Mouse (Mus musculus) MEL (cell line): ENCODE data around the gene Ccnb2. TPM values are rescaled to one million over a fixed set of nuclear protein-coding genes. Genes with fewer than 3 reads are reported as not detected.

Source experiments
- DNase-seq: peaks from one replicate; pipeline ENCODE4 v3.0.0; 2011; ENCODE audit warnings: low read depth, low spot score
- H3K27ac ChIP-seq: 2 replicates; pipeline ENCODE4 v1.5.1; 2012; ENCODE audit warnings: low read depth, mild to moderate bottlenecking, control low read depth, low read length, moderate library complexity; ENCODE audit not compliant: control insufficient read depth
- H3K27me3 ChIP-seq, 2 experiments: fragments of 150-350 bp in 1 of 2; sonication (generic) in 1 of 2; 2 replicates each; pipeline ENCODE4 v1.6.1; 2012; ENCODE audit warnings: low read length in 2 of 2, mild to moderate bottlenecking in 2 of 2, improper control_type of control experiment in 1 of 2, moderate library complexity in 1 of 2; ENCODE audit not compliant: insufficient read depth in 2 of 2, control insufficient read depth in 1 of 2
- H3K36me3 ChIP-seq, 2 experiments: 2 replicates each; pipeline ENCODE4 v1.6.1; 2012 to 2014; ENCODE audit warnings: low read length in 2 of 2, improper control_type of control experiment in 1 of 2, inconsistent platforms in 1 of 2, mild to moderate bottlenecking in 1 of 2; ENCODE audit not compliant: insufficient read depth in 2 of 2, control insufficient read depth in 1 of 2
- H3K4me1 ChIP-seq, 2 experiments: fragments of 150-350 bp in 1 of 2; sonication (generic) in 1 of 2; 2 replicates each; pipeline ENCODE4 v1.6.1; 2012; ENCODE audit warnings: low read length in 2 of 2, improper control_type of control experiment in 1 of 2, mild to moderate bottlenecking in 1 of 2; ENCODE audit not compliant: insufficient read depth in 2 of 2, control insufficient read depth in 1 of 2
- H3K4me3 ChIP-seq, 2 experiments: fragments of 150-350 bp in 1 of 2; sonication (generic) in 1 of 2; 2 replicates each; pipeline ENCODE4 v1.5.1; 2012; ENCODE audit warnings: low read depth in 2 of 2, low read length in 2 of 2, mild to moderate bottlenecking in 2 of 2, moderate library complexity in 2 of 2, control low read depth in 1 of 2, improper control_type of control experiment in 1 of 2; ENCODE audit not compliant: control insufficient read depth in 1 of 2, insufficient read depth in 1 of 2
- H3K79me2 ChIP-seq: 2 replicates; pipeline ENCODE4 v1.6.1; 2012; ENCODE audit warnings: mild to moderate bottlenecking, low read length, moderate library complexity; ENCODE audit not compliant: control insufficient read depth, poor library complexity, insufficient read depth
- H3K9ac ChIP-seq: 2 replicates; pipeline ENCODE4 v1.6.1; 2012; ENCODE audit warnings: low read depth, mild to moderate bottlenecking, control low read depth, low read length, moderate library complexity; ENCODE audit not compliant: control insufficient read depth, poor library complexity, severe bottlenecking
- H3K9me3 ChIP-seq: fragments of 150-350 bp; sonication (generic); replicated peaks from 2 replicates; pipeline ENCODE4 v1.6.1; 2012; ENCODE audit warnings: mild to moderate bottlenecking, low read length, improper control_type of control experiment, moderate library complexity; ENCODE audit not compliant: insufficient read depth
- BHLHE40 ChIP-seq: IDR thresholded peaks from 2 replicates; pipeline ENCODE4 v1.6.1; 2012; ENCODE audit warnings: low read depth, mild to moderate bottlenecking, inconsistent platforms, low read length, improper control_type of control experiment, borderline replicate concordance
- CHD1 ChIP-seq: IDR thresholded peaks from 2 replicates; pipeline ENCODE4 v1.6.1; 2012; ENCODE audit warnings: low read depth, mild to moderate bottlenecking, inconsistent platforms, low read length, improper control_type of control experiment
- CHD2 ChIP-seq: IDR thresholded peaks from 2 replicates; pipeline ENCODE4 v1.6.1; 2011; ENCODE audit warnings: low read length, improper control_type of control experiment
- CTCF ChIP-seq, 3 experiments: IDR thresholded peaks in 2 of 3; conservative IDR thresholded peaks in 1 of 3; 2 replicates each; pipeline ENCODE4 v1.5.1; 2011 to 2012; ENCODE audit warnings: low read length in 3 of 3, low read depth in 2 of 3, mild to moderate bottlenecking in 2 of 3, improper control_type of control experiment in 1 of 3, inconsistent platforms in 1 of 3, mixed read lengths in 1 of 3, moderate library complexity in 1 of 3; ENCODE audit not compliant: control insufficient read depth in 1 of 3, insufficient read depth in 1 of 3, poor library complexity in 1 of 3, severe bottlenecking in 1 of 3
- E2F4 ChIP-seq: IDR thresholded peaks from 2 replicates; pipeline ENCODE4 v1.6.1; 2011; ENCODE audit warnings: low read depth, low read length, improper control_type of control experiment, borderline replicate concordance
- EP300 ChIP-seq, 2 experiments: IDR thresholded peaks; 2 replicates each; pipeline ENCODE4 v1.6.1; 2011; ENCODE audit warnings: improper control_type of control experiment in 2 of 2, low read length in 2 of 2, low read depth in 1 of 2, mild to moderate bottlenecking in 1 of 2
- GABPA ChIP-seq: IDR thresholded peaks from 2 replicates; pipeline ENCODE4 v1.6.1; 2012; ENCODE audit warnings: low read depth, mild to moderate bottlenecking, inconsistent platforms, low read length, improper control_type of control experiment, moderate library complexity
- GATA1 ChIP-seq: IDR thresholded peaks from 2 replicates; pipeline ENCODE4 v1.6.1; 2011; ENCODE audit warnings: low read depth, low read length, improper control_type of control experiment
- HCFC1 ChIP-seq: IDR thresholded peaks from 2 replicates; pipeline ENCODE4 v1.6.1; 2012; ENCODE audit warnings: low read depth, mild to moderate bottlenecking, inconsistent platforms, low read length, improper control_type of control experiment, moderate library complexity
- JUND ChIP-seq: IDR thresholded peaks from 2 replicates; pipeline ENCODE4 v1.6.1; 2011; ENCODE audit warnings: low read depth, mild to moderate bottlenecking, improper control_type of control experiment, low read length
- KAT2A ChIP-seq: conservative IDR thresholded peaks from 2 replicates; pipeline ENCODE4 v1.6.1; 2012; ENCODE audit warnings: low read depth, low read length, improper control_type of control experiment, inconsistent platforms
- MAFK ChIP-seq: IDR thresholded peaks from 2 replicates; pipeline ENCODE4 v1.6.1; 2011; ENCODE audit warnings: low read depth, mild to moderate bottlenecking, low read length, improper control_type of control experiment, borderline replicate concordance
- MAX ChIP-seq: IDR thresholded peaks from 2 replicates; pipeline ENCODE4 v1.6.1; 2011; ENCODE audit warnings: low read length, improper control_type of control experiment
- MAZ ChIP-seq: IDR thresholded peaks from 2 replicates; pipeline ENCODE4 v1.6.1; 2012; ENCODE audit warnings: low read depth, mild to moderate bottlenecking, inconsistent platforms, low read length, improper control_type of control experiment
- MXI1 ChIP-seq: IDR thresholded peaks from 2 replicates; pipeline ENCODE4 v1.6.1; 2011; ENCODE audit warnings: mild to moderate bottlenecking, low read depth, low read length, improper control_type of control experiment
- MYB ChIP-seq: IDR thresholded peaks from 2 replicates; pipeline ENCODE4 v1.6.1; 2011; ENCODE audit warnings: mild to moderate bottlenecking, low read depth, low read length, improper control_type of control experiment
- NELFE ChIP-seq: IDR thresholded peaks from 2 replicates; pipeline ENCODE4 v1.6.1; 2011; ENCODE audit warnings: low read depth, low read length, improper control_type of control experiment
- NRF1 ChIP-seq: IDR thresholded peaks from 2 replicates; pipeline ENCODE4 v1.6.1; 2014; ENCODE audit warnings: low read depth, mild to moderate bottlenecking, inconsistent platforms, low read length, improper control_type of control experiment, moderate library complexity; ENCODE audit not compliant: poor library complexity, insufficient read depth, severe bottlenecking
- SMC3 ChIP-seq: IDR thresholded peaks from 2 replicates; pipeline ENCODE4 v1.6.1; 2011; ENCODE audit warnings: low read depth, low read length, improper control_type of control experiment
- TAL1 ChIP-seq: IDR thresholded peaks from 2 replicates; pipeline ENCODE4 v1.6.1; 2012; ENCODE audit warnings: mild to moderate bottlenecking, inconsistent platforms, low read length, moderate library complexity, mixed read lengths
- TBP ChIP-seq: IDR thresholded peaks from 2 replicates; pipeline ENCODE4 v1.8.0; 2011; ENCODE audit warnings: low read depth, low read length, improper control_type of control experiment
- TCF12 ChIP-seq: IDR thresholded peaks from 2 replicates; pipeline ENCODE4 v1.6.1; 2014; ENCODE audit warnings: low read depth, mild to moderate bottlenecking, inconsistent platforms, low read length, improper control_type of control experiment, moderate library complexity
- UBTF ChIP-seq: IDR thresholded peaks from 2 replicates; pipeline ENCODE4 v1.6.1; 2012; ENCODE audit warnings: low read depth, mild to moderate bottlenecking, inconsistent platforms, low read length, improper control_type of control experiment, moderate library complexity, borderline replicate concordance; ENCODE audit not compliant: insufficient read depth
- USF1 ChIP-seq: IDR thresholded peaks from 2 replicates; pipeline ENCODE4 v1.6.1; 2014; ENCODE audit warnings: low read depth, mild to moderate bottlenecking, inconsistent platforms, low read length, improper control_type of control experiment, moderate library complexity
- ZC3H11A ChIP-seq: IDR thresholded peaks from 2 replicates; pipeline ENCODE4 v1.6.1; 2012; ENCODE audit warnings: low read depth, mild to moderate bottlenecking, inconsistent platforms, low read length, improper control_type of control experiment
- ZMIZ1 ChIP-seq: IDR thresholded peaks from 2 replicates; pipeline ENCODE4 v1.6.1; 2012; ENCODE audit warnings: low read depth, mild to moderate bottlenecking, inconsistent platforms, low read length, improper control_type of control experiment, moderate library complexity
- polyA plus RNA-seq, 2 experiments: library from polyadenylated mRNA; stranded (reverse) in 1 of 2; unstranded in 1 of 2; fragments of >175 nt in 1 of 2; fragments of >200 nt in 1 of 2; gene quantifications; 2 replicates each; pipeline versions ENCODE4 v1.2.1 to v1.2.4; 2012; ENCODE audit warnings: low replicate concordance in 2 of 2, low read depth in 1 of 2; ENCODE audit not compliant: insufficient read length in 2 of 2, insufficient read depth in 1 of 2, missing spikeins in 1 of 2
- total RNA-seq: library from RNA; depleted of rRNA; stranded (reverse); fragments of 300-350 nt; gene quantifications from 2 replicates; pipeline ENCODE4 v1.2.3, GENCODE M21; 2012

The Ccnb2 gene
- total and polyA plus RNA-seq, 3 experiments, result 86.5 to 128 (median 97.0) TPM

DNA sequence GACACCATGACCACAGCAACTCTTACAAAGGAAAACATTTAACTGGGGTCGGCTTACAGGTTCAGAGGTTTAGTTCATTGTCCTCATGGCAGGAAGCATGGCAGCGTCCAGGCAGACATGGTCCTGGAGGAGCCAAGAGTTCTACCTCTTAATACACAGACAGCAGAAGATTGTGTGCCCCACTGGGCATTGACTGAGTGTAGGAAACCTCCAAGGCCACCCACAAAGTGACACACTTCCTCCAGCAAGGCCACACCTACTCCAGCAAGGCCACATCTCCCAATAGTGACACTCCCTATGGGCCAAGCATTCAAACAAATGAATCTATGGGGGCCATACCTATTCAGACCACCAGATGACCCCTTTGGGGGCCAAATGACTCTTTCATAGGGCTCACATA is 25.3 kb downstream of the Ccnb2 start:
- Histone ChIP-seq H3K9me3 (no peaks in the 10 kb centered on the region), H3K9ac (no peak overlapping the region), H3K27ac (no peak overlapping the region), H3K27me3 (no peaks in the 10 kb centered on the region), H3K36me3 (peaks cover 0 to 10% of the 10 kb centered on the region in 2 experiments; a peak in 3 of 4 replicates), H3K4me3 (no peak overlapping the region), H3K4me1 (peaks cover 0 to 7% of the 10 kb centered on the region in 2 experiments; a peak in 2 of 4 replicates), H3K79me2 (no peaks in the 10 kb centered on the region)
- no peak for DNase-seq
- no peak for TF ChIP-seq MAX
- TF ChIP-seq CHD1, result no peak
- no peak for TF ChIP-seq NELFE
- TF ChIP-seq KAT2A, result no peak
- no peak for TF ChIP-seq BHLHE40
- TF ChIP-seq MYB, result no peak
- no peak for TF ChIP-seq MAZ
- TF ChIP-seq UBTF, result no peak
- TF ChIP-seq ZC3H11A, result no peak
- TF ChIP-seq JUND, result no peak

DNA sequence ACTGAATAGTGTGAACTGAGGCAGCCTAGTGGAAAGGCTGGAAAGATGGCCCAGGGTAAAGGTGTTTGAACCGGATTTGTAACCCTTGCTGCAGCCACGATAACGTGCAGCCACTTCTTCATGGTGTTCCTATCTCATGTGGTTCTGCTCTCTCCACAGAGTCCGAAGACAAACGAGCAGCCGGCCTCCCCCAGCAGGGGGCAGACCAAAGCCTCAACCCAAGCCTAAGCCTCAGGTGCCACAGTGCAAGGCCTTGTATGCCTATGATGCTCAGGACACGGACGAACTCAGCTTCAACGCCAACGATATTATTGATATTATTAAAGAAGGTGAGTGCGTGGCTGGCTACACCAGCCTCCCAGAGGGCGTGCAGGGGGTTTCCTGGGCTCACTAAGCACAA is 25.7 kb downstream of the Ccnb2 start:
- H3K9me3 ChIP-seq, result no peaks in the 10 kb centered on the region
- TF ChIP-seq CTCF (IDR thresholded peaks at IDR 0.05 in 2 of 3, conservative IDR thresholded peaks at IDR 0.05 in 1 of 3; ENCODE audit: control insufficient read depth in 1 of 3, insufficient read depth in 1 of 3, low read depth in 2 of 3, low read length in 3 of 3, poor library complexity in 1 of 3, severe bottlenecking in 1 of 3) (peak; percentile 34 to 69 (median 45); a peak in 5 of 6 replicates), USF1 (no peak), TBP (no peak), CHD1 (no peak), NRF1 (no peak), GABPA (no peak), MXI1 (no peak), CHD2 (no peak), HCFC1 (no peak), TCF12 (no peak), EP300 (IDR thresholded peaks at IDR 0.05; ENCODE audit: low read depth in 1 of 2, low read length in 2 of 2) (no peak), E2F4 (no peak), TAL1 (no peak), MAFK (no peak), ZC3H11A (no peak), ZMIZ1 (no peak), GATA1 (no peak), SMC3 (peak; percentile 46)
- H3K27me3 ChIP-seq, result no peaks in the 10 kb centered on the region
- no peak overlapping the region for H3K27ac ChIP-seq
- no peaks in the 10 kb centered on the region for H3K79me2 ChIP-seq
- H3K9ac ChIP-seq, result no peak overlapping the region
- peaks cover 0 to 7% of the 10 kb centered on the region in 2 experiments; a peak in 3 of 4 replicates for H3K4me1 ChIP-seq
- peak; percentile 30 for DNase-seq
- no peak overlapping the region for H3K4me3 ChIP-seq
- peaks cover 0 to 15% of the 10 kb centered on the region in 2 experiments; a peak in 3 of 4 replicates for H3K36me3 ChIP-seq
